Mouse (Mus musculus): ENCODE results near the gene Nr2f2. TPM values are rescaled to one million over a fixed set of nuclear protein-coding genes. Genes with fewer than 3 reads are reported as not detected.

Gene Nr2f2
- polyA plus RNA-seq, 1 experiment: not detected

DNA sequence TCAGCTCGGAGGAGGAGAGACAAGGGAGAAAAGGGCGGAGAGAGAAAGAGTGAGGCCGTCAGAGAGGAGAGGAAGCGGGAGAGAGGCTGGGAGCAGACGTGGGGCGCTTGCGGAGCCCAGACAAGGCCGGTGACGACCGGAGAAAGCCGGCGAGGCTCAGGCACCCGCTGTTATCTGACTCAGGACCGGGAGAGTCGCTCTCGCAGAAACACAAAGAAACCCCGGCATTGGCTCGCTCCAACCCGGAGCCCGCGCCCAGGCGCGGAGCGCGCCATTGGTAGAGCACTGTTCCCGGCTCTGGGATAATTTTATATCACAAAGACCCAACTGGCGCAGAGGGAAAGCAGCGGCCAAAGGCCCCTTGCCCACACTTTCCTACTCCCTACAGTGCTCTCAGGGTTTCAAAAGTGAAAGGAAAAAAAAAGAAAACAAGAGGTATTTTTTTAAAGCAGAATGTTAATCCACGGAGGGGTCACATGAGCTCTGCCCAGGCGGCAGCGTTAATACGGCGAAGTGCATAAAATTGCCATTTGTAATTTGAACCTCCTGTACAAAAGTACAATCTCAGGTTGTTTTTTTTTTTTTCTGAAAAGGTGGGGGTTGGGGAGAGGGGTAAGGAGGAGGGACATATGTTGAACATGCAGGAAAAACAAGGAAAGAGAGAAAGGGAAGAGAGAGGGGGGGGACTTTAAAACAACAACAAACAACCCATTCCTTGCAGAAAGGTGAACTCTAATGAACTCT lies 7.5 kb downstream of the Nr2f2 start:
- TF ChIP-seq GATA1 (IDR thresholded peaks at IDR 0.05; ENCODE audit: low read length): no peak

DNA sequence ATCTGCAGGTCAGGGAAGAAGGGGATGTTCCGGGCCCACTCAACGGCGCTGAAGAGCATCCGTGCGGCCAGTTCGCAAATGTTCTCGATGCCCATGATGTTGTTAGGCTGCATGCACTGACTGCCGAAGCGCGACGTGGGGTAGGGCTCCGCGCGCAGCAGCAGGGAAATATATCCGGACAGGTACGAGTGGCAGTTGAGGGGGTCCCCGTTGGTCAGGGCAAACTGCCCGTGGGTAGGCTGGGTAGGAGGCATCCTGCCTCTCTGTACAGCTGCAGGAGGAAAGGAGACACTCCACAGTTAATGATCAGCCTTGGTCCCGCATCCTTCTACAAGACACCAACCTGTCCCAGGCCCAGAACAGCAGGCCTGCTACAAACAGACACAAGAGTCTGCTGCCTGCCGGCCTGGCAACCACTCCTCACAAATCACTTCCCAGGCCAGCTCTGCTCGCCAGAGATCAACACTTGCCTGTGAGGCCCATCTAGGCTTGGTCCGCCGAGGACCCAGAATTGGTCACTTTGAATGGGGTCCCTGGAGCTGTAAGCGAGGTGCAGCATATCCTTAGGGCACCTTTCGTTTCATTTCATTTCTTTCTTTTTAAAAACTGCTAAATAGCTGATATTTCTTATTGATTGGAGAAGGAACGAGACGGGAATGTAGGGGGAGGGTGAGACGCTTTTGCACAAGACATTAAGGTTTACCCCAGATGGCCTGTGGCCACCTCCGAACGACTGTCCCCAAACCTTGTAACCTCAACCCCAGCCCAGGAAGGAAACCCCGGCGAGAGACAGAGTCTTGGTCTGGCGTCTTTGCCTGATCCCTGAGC lies 8.3 kb downstream of the Nr2f2 start:
- TF ChIP-seq GATA1 (IDR thresholded peaks at IDR 0.05; ENCODE audit: low read length): no peak

DNA sequence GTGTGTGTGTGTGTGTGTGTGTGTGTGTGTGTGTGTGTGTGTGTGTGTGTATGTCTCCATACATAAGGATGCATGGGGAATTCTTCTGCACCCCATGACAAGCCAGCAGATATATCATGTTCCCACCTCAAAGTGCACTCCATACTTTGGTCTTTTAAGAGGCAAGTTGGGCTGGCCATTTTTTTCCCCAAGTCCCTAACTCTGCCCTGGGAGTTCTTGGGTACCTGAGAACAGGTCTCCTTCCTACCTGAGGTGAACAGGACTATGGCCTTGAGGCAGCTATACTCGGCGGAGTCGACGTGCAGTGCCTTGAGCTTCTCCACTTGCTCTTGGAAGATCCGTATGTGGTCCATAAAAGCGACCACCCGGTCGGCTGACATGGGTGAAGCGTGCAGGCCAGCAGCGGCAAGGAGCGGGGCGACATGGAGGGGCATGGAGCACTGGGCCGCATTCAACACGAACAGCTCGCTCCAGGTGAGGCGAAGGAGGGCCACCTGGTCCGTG lies 9.0 kb downstream of the Nr2f2 start:
- no peak for TF ChIP-seq GATA1 (IDR thresholded peaks at IDR 0.05; ENCODE audit: low read length)

DNA sequence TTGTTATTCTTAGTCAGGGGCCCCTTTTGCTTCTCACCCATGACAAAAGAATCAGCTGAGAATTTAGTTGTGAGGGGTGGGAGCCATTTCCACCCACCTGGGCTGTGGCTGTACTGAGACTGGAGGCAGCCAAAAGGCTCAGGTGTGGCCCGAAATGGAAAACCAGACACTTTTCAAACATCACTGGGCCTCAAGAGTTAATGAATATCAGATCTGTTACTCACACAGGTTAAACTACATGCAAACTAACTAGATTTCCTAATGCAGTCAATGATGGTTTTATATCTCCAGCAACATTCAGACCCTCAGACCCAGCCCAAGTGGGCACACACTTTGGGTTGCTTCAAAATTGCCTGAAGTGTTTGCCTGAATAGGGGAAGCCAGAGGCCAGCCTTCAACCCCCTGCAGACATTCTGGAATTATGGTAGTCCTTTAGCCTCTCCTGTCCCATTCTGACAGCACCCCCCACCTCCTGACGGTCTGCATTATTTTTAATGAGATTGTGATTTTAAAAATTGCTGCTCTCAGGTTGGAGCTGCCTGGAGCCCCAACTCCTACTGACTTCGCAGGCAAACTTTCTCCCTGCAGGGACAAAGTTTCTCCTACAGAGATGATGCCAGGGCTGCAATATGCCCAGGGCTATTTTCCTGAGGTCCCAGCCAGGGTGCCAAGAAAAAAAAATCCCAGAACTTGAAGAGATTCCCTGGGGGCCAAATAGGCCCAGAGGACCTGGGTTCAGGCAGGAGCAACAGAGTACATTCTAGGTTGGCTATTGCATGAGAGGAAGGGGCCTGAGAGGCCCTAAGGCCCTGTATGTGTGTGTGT lies 9.6 kb downstream of the Nr2f2 start:
- no peak for TF ChIP-seq GATA1 (IDR thresholded peaks at IDR 0.05; ENCODE audit: low read length)

DNA sequence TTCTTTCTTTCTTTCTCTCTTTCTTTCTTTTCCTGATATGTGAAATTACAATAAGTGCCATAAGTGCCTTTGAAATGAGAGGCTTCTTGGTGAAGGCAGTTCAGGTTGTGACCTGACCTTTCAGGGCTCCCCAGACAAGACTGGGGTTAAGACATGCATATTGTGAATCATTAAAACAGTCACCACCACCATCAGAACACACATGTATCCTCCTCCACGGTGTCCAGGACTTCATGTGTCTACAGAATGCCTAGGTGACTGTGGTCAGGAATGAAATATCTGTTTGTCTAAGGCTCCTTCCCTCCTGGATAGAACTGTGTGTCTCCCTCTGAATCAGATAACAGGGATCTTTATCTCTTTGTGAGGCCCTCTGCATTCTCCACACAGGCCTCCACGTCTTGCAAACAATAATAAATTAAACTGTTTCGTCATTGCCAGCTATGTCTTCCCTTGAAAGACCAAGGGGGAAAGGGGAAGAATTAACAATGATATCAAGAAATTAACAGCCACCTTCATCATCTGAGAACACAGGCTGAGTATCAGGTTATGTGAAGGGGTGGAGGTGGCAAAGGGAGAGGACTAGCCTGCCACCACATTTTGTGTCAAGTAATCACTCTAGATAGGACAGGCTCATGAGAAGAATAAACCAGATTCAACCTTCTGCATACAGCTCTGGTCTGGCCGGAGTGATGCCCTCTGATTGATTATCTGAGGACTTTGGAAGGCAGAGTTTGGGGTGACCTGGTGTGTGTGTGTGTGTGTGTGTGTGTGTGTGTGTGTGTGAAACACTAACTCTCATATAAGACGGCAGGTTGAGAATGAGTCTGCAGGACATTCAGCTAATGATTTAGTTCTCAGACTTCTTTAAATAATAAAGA lies 10.6 kb downstream of the Nr2f2 start:
- TF ChIP-seq GATA1 (IDR thresholded peaks at IDR 0.05; ENCODE audit: low read length): no peak

DNA sequence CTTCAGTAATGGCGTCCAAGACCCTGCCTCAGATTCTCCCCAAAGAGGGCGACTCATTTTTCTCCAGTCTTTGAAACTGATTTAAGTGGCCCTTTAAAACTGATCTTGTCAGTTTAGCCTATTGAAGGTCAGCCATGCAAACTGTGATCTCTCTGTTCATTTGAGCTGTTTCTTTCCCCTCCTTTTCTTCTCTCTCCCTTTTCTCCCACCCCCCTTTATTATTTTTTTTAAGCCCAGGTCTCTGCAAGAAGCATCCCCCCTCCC lies 11.2 kb downstream of the Nr2f2 start:
- TF ChIP-seq GATA1 (IDR thresholded peaks at IDR 0.05; ENCODE audit: low read length): no peak

DNA sequence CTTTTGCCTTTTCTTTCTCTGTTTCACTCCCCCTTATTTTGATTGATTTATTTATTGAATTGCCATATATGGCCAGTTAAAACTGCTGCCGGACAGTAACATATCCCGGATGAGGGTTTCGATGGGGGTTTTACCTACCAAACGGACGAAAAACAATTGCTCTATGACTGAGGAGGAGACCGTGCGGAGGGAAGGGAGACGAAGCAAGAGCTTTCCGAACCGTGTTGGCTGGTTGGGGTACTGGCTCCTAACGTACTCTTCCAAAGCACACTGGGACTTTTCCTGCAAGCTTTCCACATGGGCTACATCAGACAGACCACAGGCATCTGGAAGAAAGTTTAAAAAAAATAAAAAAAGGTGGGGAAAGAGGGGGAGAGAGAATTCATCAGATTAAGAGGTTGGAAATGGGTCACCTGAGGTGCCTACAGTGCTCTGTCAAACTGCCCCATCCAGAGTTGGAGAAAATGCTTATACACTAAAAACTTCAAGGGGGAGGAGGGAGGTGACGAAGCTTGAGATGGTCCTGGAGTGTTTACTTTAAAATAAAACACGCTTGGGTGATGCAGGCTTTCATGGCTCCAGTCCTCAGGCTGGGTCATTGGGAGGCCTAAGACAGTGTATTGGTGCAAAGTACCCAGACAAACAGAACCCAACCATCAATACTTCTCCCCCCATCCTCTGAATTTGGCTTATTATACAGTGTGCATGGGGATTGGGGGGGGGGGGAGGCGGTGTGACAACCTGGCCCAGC lies 11.8 kb downstream of the Nr2f2 start:
- TF ChIP-seq GATA1 (IDR thresholded peaks at IDR 0.05; ENCODE audit: low read length): no peak

DNA sequence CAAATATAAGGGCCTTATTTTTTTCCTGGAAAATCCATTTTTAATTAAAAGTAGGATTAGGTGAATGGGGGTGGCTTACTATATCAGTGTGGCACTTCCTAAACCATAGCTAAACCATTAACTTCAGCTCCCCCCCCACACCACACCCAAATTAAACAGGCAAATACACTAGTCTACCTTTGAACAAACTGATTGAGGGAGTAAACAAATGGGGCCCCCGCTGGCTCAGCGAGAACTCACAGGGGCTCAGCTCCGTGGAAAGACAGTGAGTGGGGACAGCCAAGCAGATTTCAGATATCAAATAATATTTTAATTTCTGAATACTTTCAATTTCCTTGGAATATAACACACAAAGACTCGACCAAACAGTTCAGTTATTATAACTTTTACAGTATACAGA lies 13.4 kb downstream of the Nr2f2 start:
- no peak for TF ChIP-seq GATA1 (IDR thresholded peaks at IDR 0.05; ENCODE audit: low read length)

DNA sequence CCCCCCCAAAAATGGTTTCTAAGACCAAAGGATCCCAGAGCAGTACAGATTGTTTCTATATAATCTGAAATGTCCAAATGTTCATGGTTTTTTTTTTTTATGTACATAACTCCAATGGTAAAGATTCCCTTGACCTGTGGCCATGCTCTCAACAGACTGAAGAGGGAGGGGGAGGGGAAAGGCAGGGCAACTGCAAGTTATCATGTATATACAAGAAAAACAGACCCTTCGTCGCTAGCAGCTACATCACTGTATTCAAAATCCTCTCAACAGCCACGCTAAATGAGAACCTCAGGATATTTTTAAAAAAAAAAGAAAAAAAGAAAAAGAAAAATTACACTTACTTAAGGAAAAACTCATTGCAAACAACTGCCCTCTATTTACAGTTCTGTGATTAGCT lies 13.9 kb downstream of the Nr2f2 start:
- no peak for TF ChIP-seq GATA1 (IDR thresholded peaks at IDR 0.05; ENCODE audit: low read length)

DNA sequence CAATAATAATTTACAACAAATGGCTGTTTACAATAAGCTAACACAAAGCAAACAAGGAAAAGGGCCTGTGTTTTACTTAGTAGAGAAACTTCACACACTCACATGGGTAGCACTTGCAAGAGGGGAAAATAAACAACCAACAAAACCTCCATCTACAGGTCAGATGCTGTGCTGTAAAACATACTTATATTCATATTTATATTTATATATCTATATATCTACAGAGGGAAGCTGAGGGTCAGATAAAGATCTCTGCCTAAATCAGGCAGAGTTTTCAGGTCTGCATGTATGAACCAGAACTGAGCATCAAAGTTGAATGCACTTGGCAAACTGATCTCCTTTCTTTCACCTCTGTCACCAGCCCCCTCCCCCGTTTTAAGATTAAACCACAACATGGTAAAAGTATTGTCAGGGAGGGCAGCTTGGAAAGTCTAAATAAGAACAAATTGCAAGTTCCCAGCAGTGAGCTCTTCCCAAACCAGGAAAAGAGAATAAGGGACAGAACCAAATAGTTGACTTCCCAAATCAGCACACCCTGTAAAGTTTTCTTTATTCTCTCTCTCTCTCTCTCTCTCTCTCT lies 14.5 kb downstream of the Nr2f2 start:
- no peak for TF ChIP-seq GATA1 (IDR thresholded peaks at IDR 0.05; ENCODE audit: low read length)

DNA sequence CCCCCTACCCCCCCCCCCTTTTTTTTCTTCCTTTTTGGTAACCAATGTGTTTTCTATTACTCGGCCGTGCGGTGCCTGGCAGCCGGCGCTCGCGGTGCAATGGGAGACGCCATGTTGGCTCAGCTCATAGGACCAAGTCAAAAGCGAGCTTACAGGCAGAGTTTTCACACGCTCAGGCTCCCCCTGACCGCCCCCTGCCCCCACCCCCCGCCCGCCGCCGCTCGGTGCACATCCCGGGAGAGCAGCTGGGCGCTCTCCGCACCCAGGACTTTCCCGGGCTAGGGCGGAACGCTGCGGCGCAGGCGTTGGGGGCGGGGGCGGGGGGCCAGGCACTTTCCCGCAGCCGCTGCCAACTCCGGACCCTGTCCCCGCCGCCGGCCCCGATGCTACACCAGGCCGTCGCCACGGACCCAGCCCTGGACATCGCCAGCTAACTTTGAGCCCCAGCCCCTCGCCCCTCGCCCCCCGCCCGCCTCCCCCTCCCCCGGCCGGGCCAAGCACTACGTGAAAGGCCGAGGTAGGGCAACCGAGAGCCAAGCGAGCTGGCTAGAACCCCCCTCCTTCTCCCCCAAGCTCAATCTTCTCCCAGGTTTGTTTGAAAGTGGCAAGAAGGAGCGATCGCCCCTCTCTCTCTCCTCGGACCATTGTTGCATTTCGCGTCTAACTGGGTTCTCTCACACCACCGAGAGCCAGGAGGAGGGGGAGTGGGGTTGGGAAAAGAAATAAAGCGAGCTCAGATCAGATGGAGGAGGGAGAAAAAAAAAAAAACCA lies 15.6 kb downstream of the Nr2f2 start:
- no peak for TF ChIP-seq GATA1 (IDR thresholded peaks at IDR 0.05; ENCODE audit: low read length)

DNA sequence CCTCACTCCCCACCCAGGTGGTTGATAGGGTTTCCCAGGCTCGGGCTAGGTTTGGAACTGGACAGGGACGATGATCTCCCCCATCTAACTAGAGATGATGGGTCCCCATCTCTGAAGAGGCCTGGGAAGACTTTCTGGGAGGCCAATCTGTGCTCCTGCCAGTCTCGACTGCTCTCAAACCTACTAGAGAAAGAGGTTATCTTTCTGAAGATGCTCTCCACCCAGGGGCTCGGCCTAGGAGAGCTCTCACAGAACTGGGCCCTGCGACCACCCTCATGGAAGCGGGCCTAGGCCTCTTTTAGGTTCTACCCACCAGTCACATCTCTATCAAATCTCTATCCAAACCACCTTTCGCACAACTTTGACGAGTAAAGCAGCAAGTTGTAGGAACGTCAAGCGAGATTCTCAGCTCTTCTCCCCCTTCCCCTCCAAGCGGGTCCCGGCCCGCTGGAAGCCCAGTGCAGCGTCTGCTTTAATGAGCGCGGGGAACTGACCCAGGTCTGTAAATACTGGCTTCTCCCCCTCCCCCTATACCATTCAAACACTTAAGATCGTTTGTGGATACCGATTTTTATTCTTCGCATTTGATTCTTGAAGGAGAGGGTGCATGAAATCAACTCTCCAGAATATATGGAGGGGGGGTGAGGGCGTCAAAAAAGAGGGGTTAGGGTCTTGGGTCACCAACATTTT lies 16.4 kb downstream of the Nr2f2 start:
- TF ChIP-seq GATA1 (IDR thresholded peaks at IDR 0.05; ENCODE audit: low read length): no peak

Measured in G1E-ER4 (cell line).